Comparison of ENCODE assay signal across 8 mouse cellular contexts in genomic region chr12:33379624-33380445, GRCm38 (mm10). TPM values are rescaled to one million over a fixed set of nuclear protein-coding genes. Genes with fewer than 3 reads are reported as not detected.
DNase-seq lines count a peak whose midpoint lies in the region; ATAC-seq lines count a peak whose summit lies in the region.

No protein-coding gene starts in this region.

- H3K4me3 ChIP-seq in lung, embryonic 16.5 days (ENCODE audit: low read length) = peak overlapping the region; percentile 23

- peak; percentile 89 to 90 for ATAC-seq in hematopoietic stem cell, adult 5-6 weeks (replicated peaks in 1 of 2; ENCODE audit: insufficient read depth in 1 of 2, low FRiP score in 2 of 2, low TSS enrichment in 1 of 2, low read depth in 1 of 2, poor library complexity in 2 of 2, severe bottlenecking in 2 of 2)
- ATAC-seq in lung, embryonic 16.5 days (ENCODE audit: low read depth) = peak; percentile 81

- H3K4me2 ChIP-seq in lung, embryonic 16.5 days (ENCODE audit: low read depth, low read length) = peak overlapping the region; percentile 36

- H3K9me3 ChIP-seq in lung, embryonic 16.5 days (ENCODE audit: control insufficient read depth, low read length) = no peaks in the 10 kb centered on the region

- H3K27me3 ChIP-seq in lung, embryonic 16.5 days (ENCODE audit: control insufficient read depth, insufficient read depth, low read depth, low read length) = no peaks in the 10 kb centered on the region

- no peak overlapping the region; the same call in 1 of the 2 replicates for H3K9ac ChIP-seq in lung, embryonic 16.5 days (ENCODE audit: low read length)

- H3K36me3 ChIP-seq in lung, embryonic 16.5 days (ENCODE audit: control insufficient read depth, insufficient read depth, low read length) = no peaks in the 10 kb centered on the region

- no peaks in the 10 kb centered on the region for H3K4me1 ChIP-seq in lung, embryonic 16.5 days (replicated peaks; ENCODE audit: control insufficient read depth, insufficient read depth, low read length)

- no peak overlapping the region for H3K27ac ChIP-seq in lung, embryonic 16.5 days (ENCODE audit: low read length)

- WGBS in lung, embryonic 16.5 days = 17% methylated on average over 22 of the region's 22 CpGs

- peak; percentile 67 for DNase-seq in MEL-GATA-1-ER (ENCODE audit: extremely low read depth, low read depth)
- peak; percentile 59 for DNase-seq in cerebellum, adult 8-10 months
- DNase-seq in forelimb bud, embryonic 11.5 days (ENCODE audit: low read depth, low spot score) = peak; percentile 84
- peak; percentile 67 for DNase-seq in layer of hippocampus, adult 9-10 months (ENCODE audit: low spot score)
- peak; percentile 52 for DNase-seq in ovary, postnatal 10 days (ENCODE audit: low spot score)
- DNase-seq in thymus, postnatal 10 days (ENCODE audit: low spot score in 2 of 2) = peak; percentile 54 to 71

RNA-seq across cellular contexts. Expression of gene Efcab10, which starts 14.8 kb away (rescaled TPM):
- total RNA-seq in hematopoietic stem cell, adult 5-6 weeks (2017) = not detected in 2 replicates
- 4.0 and 6.0 TPM in 2 replicates for polyA plus RNA-seq in lung, embryonic 16.5 days (2015; fragmentation: Nextera tagmentation; extraction: Ambion mirVana)

RNA-seq across cellular contexts. Expression of gene Twistnb, which starts 49.6 kb away (rescaled TPM):
- 84.8 and 86.0 TPM in 2 replicates for total RNA-seq in hematopoietic stem cell, adult 5-6 weeks (2017)
- polyA plus RNA-seq in lung, embryonic 16.5 days (2015; fragmentation: Nextera tagmentation; extraction: Ambion mirVana) = 45.5 and 50.9 TPM in 2 replicates
